Mouse (Mus musculus) bone marrow, adult 2 months (tissue): ENCODE measurements around the gene Atf2.

Source experiments
- CTCF ChIP-seq: fragments of 200-500 bp; IDR thresholded peaks from 2 replicates; pipeline ENCODE4 v1.5.1; 2011; ENCODE audit warnings: low read length, control low read depth; ENCODE audit not compliant: control insufficient read depth, insufficient read depth
- POLR2A ChIP-seq: fragments of 200-500 bp; IDR thresholded peaks from 2 replicates; pipeline ENCODE4 v1.6.1; 2011; ENCODE audit warnings: low read depth, mild to moderate bottlenecking, control low read depth, low read length, borderline replicate concordance; ENCODE audit not compliant: control insufficient read depth

DNA sequence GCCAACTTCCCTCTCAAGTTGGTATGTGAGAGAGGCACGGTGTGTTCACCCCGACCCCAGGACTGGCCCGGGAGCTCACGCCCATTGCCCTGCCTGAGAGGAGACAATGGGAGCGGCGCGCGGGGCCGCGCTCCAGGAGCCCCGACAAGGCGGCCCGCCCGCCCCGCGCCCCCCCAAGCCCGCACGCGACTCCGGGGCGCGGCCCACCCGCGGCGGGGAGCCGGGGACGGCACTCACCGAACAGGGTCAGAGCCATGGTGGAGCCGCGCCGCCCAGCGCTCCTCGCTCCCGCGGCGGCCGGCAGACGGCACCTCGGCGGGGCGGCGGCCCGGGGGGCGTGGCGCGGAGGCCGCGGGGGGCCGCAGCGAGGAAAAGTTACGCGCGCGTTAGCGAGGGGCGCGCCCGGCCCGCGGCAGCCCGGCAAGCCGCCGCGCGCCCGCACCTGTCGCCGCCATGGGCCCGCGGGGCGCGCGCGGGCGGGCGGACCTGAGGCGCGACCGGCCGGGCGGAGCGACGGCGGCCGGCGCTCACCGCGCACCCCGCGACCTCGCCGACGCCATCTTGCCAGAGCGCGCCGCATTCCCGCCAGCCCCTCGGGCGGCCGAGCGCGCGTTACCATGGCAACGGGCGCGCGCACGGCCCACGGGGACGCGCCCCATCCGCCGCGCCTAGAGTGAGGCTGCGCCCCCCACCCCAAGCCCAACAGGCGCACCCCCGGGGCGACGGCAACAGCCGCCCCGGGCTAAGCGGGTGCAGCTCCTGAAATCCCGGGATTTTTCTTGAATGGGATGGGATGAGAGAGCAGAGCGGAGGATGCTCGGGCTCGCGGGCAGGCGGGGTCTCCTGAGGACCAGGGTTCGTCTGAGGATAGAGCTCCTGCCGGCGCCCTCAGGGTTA, 117.4 kb downstream of the Atf2 start, which contains the start of gene Chn1:
- TF ChIP-seq CTCF (no peak), POLR2A (no peak)
